Mouse (Mus musculus): ENCODE measurements around the gene Ikzf4. TPM values are rescaled to one million over a fixed set of nuclear protein-coding genes. Genes with fewer than 3 reads are reported as not detected.
A peak's percentile ranks its signal among the peaks of the same experiment; 100 is the strongest.

Gene Ikzf4
- total and polyA plus RNA-seq, 3 experiments = 0.03 TPM; not detected in 2

DNA sequence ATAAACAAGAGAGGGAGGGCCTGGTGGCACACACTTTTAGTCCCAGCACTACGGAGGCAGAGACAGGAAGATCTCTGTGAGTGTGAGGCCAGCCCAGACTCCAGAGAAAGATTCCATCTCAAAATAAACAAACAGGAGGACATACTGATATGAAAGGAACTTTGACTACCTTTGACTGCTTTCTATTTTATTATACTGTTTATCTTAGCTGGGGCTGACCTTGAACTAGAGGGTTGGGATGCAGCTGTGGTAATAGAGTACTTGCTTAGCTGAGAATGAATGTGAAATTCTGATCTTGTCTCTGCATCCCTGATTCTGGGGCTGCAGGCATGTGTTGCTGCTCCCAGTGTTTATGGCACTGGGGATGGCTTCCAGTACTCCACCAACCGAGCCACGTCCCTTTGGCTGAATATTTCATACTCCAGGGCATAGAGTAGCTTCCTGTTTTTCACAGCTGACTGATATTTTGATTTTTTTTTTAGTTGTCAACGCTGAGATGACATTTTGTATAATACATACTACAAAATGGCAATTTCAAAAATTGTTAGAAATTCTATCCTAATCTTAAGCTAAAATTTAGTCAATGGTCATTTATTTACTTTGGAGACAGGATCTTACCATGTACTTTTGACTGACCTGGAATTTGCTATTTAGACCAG is 43.2 kb downstream of the Ikzf4 start:
- peak; percentile 38 for DNase-seq (ENCODE audit: low read depth, low spot score)
- no peaks in the 10 kb centered on the region for H3K9me3 ChIP-seq (replicated peaks; ENCODE audit: insufficient read depth, low read length)
- no peaks in the 10 kb centered on the region for H3K79me2 ChIP-seq (ENCODE audit: control insufficient read depth, insufficient read depth, low read length, poor library complexity)
- no peak overlapping the region for H3K9ac ChIP-seq (ENCODE audit: control insufficient read depth, low read depth, low read length, poor library complexity, severe bottlenecking)
- H3K4me1 ChIP-seq (ENCODE audit: control insufficient read depth in 1 of 2, insufficient read depth in 2 of 2, low read length in 2 of 2) = peaks cover 5 to 13% of the 10 kb centered on the region in 2 experiments; a peak in 3 of 4 replicates
- no peak overlapping the region for H3K4me3 ChIP-seq (ENCODE audit: control insufficient read depth in 1 of 2, insufficient read depth in 1 of 2, low read depth in 2 of 2, low read length in 2 of 2)
- TF ChIP-seq MYC (IDR thresholded peaks at IDR 0.05; ENCODE audit: low read depth, low read length) (no peak), ZNF384 (IDR thresholded peaks at IDR 0.05; ENCODE audit: low read depth, low read length) (peak; percentile 86), ELF1 (IDR thresholded peaks at IDR 0.05; ENCODE audit: low read depth, low read length) (peak; percentile 23; the same call in 1 of the 2 replicates), POLR2AphosphoS2 (IDR thresholded peaks at IDR 0.05; ENCODE audit: low read length) (no peak), RCOR1 (IDR thresholded peaks at IDR 0.05; ENCODE audit: low read depth, low read length) (no peak), SIN3A (IDR thresholded peaks at IDR 0.05; ENCODE audit: low read length) (peak; percentile 56; the same call in 1 of the 2 replicates), MAFK (IDR thresholded peaks at IDR 0.05; ENCODE audit: borderline replicate concordance, low read depth, low read length) (no peak), ETS1 (IDR thresholded peaks at IDR 0.05; ENCODE audit: low read depth, low read length) (peak; percentile 68)
- H3K27me3 ChIP-seq (ENCODE audit: control insufficient read depth in 1 of 2, insufficient read depth in 2 of 2, low read length in 2 of 2) = no peaks in the 10 kb centered on the region; a peak in 2 of 4 replicates
- no peak overlapping the region for H3K27ac ChIP-seq (ENCODE audit: control insufficient read depth, low read depth, low read length)
- peaks cover 0 to 10% of the 10 kb centered on the region in 2 experiments; a peak in 2 of 4 replicates for H3K36me3 ChIP-seq (ENCODE audit: control insufficient read depth in 1 of 2, insufficient read depth in 2 of 2, low read length in 2 of 2)

DNA sequence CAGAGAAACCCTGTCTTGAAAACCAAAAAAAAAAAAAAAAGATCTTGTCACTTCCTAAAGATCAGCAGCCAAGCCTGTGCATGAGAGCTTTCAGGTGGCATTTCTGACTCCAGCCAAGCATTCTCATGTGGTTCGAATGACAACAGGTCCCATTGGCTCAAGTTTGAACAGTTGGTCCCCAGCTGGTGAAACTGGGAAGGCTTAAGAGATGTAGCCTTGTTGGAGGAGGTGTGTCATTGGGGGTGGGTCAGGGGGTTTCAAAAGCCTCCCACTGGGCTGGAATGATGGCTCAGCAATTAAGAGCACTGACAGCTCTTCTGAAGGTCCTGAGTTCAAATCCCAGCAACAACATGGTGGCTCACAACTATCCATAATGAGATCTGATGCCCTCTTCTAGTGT is 44.3 kb downstream of the Ikzf4 start:
- H3K4me3 ChIP-seq (ENCODE audit: control insufficient read depth in 1 of 2, insufficient read depth in 1 of 2, low read depth in 2 of 2, low read length in 2 of 2) = no peak overlapping the region
- H3K27me3 ChIP-seq (ENCODE audit: control insufficient read depth in 1 of 2, insufficient read depth in 2 of 2, low read length in 2 of 2) = no peaks in the 10 kb centered on the region; a peak in 2 of 4 replicates
- DNase-seq (ENCODE audit: low read depth, low spot score) = no peak
- H3K27ac ChIP-seq (ENCODE audit: control insufficient read depth, low read depth, low read length) = no peak overlapping the region
- H3K9ac ChIP-seq (ENCODE audit: control insufficient read depth, low read depth, low read length, poor library complexity, severe bottlenecking) = no peak overlapping the region
- no peak for TF ChIP-seq POLR2A (IDR thresholded peaks at IDR 0.05; ENCODE audit: control insufficient read depth in 1 of 2, insufficient read depth in 1 of 2, low read depth in 1 of 2, low read length in 2 of 2, poor library complexity in 1 of 2)
- peaks cover 0 to 10% of the 10 kb centered on the region in 2 experiments; a peak in 2 of 4 replicates for H3K36me3 ChIP-seq (ENCODE audit: control insufficient read depth in 1 of 2, insufficient read depth in 2 of 2, low read length in 2 of 2)
- no peaks in the 10 kb centered on the region for H3K9me3 ChIP-seq (replicated peaks; ENCODE audit: insufficient read depth, low read length)
- no peaks in the 10 kb centered on the region for H3K79me2 ChIP-seq (ENCODE audit: control insufficient read depth, insufficient read depth, low read length, poor library complexity)
- H3K4me1 ChIP-seq (ENCODE audit: control insufficient read depth in 1 of 2, insufficient read depth in 2 of 2, low read length in 2 of 2) = peaks cover 5 to 13% of the 10 kb centered on the region in 2 experiments; a peak in 3 of 4 replicates

DNA sequence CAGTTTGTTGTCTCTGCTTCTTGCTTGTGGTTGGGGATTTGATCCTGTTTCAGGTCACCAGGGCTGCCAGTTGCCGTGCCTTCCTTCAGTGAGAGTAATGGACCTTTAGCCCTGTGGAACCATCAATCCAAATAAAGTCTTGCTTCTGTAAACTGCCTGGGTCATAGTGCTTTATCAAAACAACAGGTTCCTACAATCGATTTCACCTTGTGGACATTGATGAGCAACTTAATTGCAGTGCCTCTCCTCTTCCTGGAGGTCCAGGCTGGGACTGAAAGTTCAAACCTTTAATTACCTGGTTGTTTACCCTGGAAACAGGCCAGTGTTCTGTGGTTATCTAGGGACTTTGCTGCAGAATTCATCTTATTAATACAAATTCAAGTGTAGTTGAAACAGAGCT is 47.3 kb downstream of the Ikzf4 start:
- Histone ChIP-seq H3K27ac (ENCODE audit: control insufficient read depth, low read depth, low read length) (no peak overlapping the region), H3K9me3 (replicated peaks; ENCODE audit: insufficient read depth, low read length) (no peaks in the 10 kb centered on the region), H3K79me2 (ENCODE audit: control insufficient read depth, insufficient read depth, low read length, poor library complexity) (no peaks in the 10 kb centered on the region), H3K9ac (ENCODE audit: control insufficient read depth, low read depth, low read length, poor library complexity, severe bottlenecking) (no peak overlapping the region), H3K27me3 (ENCODE audit: control insufficient read depth in 1 of 2, insufficient read depth in 2 of 2, low read length in 2 of 2) (no peaks in the 10 kb centered on the region; a peak in 2 of 4 replicates), H3K4me3 (ENCODE audit: control insufficient read depth in 1 of 2, insufficient read depth in 1 of 2, low read depth in 2 of 2, low read length in 2 of 2) (no peak overlapping the region), H3K4me1 (ENCODE audit: control insufficient read depth in 1 of 2, insufficient read depth in 2 of 2, low read length in 2 of 2) (peaks cover under 1 to 6% of the 10 kb centered on the region in 2 experiments; a peak in 3 of 4 replicates), H3K36me3 (ENCODE audit: control insufficient read depth in 1 of 2, insufficient read depth in 2 of 2, low read length in 2 of 2) (peaks cover 0 to 4% of the 10 kb centered on the region in 2 experiments; a peak in 2 of 4 replicates)
- DNase-seq (ENCODE audit: low read depth, low spot score) = no peak
- no peak for TF ChIP-seq NELFE (IDR thresholded peaks at IDR 0.05; ENCODE audit: low read depth, low read length)
- no peak for TF ChIP-seq MYB (IDR thresholded peaks at IDR 0.05; ENCODE audit: low read depth, low read length)
- TF ChIP-seq CHD2 (IDR thresholded peaks at IDR 0.05; ENCODE audit: low read length) = no peak
- no peak for TF ChIP-seq UBTF (IDR thresholded peaks at IDR 0.05; ENCODE audit: borderline replicate concordance, insufficient read depth, low read depth, low read length)
- no peak for TF ChIP-seq MYC (IDR thresholded peaks at IDR 0.05; ENCODE audit: low read depth, low read length)
- no peak for TF ChIP-seq GATA1 (IDR thresholded peaks at IDR 0.05; ENCODE audit: low read depth, low read length)
- TF ChIP-seq KAT2A (conservative IDR thresholded peaks at IDR 0.05; ENCODE audit: low read depth, low read length) = no peak
- TF ChIP-seq SIN3A (IDR thresholded peaks at IDR 0.05; ENCODE audit: low read length) = no peak
- no peak for TF ChIP-seq MAX (IDR thresholded peaks at IDR 0.05; ENCODE audit: low read length)
- no peak for TF ChIP-seq USF1 (IDR thresholded peaks at IDR 0.05; ENCODE audit: low read depth, low read length)
- no peak for TF ChIP-seq ZNF384 (IDR thresholded peaks at IDR 0.05; ENCODE audit: low read depth, low read length)
- no peak for TF ChIP-seq TCF12 (IDR thresholded peaks at IDR 0.05; ENCODE audit: low read depth, low read length)
- TF ChIP-seq RAD21 (IDR thresholded peaks at IDR 0.05; ENCODE audit: low read depth, low read length) = no peak
- no peak for TF ChIP-seq ELF1 (IDR thresholded peaks at IDR 0.05; ENCODE audit: low read depth, low read length)
- no peak for TF ChIP-seq POLR2A (IDR thresholded peaks at IDR 0.05; ENCODE audit: control insufficient read depth in 1 of 2, insufficient read depth in 1 of 2, low read depth in 1 of 2, low read length in 2 of 2, poor library complexity in 1 of 2)
- no peak for TF ChIP-seq MEF2A (IDR thresholded peaks at IDR 0.05; ENCODE audit: extremely low read depth, insufficient replicate concordance, low read depth, low read length, poor library complexity, severe bottlenecking)
